Mouse (Mus musculus) heart, embryonic 16.5 days (tissue): ENCODE results near the gene Usp40. TPM values are rescaled to one million over a fixed set of nuclear protein-coding genes. Genes with fewer than 3 reads are reported as not detected.

Experiments used
- ATAC-seq: fragments of 200-750 bp; cut with Nextera tagmentation; replicated peaks from 2 replicates; pipeline ENCODE4 v1.8.0; 2017; ENCODE audit warnings: moderate number of reproducible peaks; ENCODE audit not compliant: insufficient read depth, low FRiP score; ENCODE audit errors: extremely low read depth
- H3K27ac ChIP-seq: fragments of 300-500 bp; sonication (generic); 2 replicates; pipeline ENCODE4 v1.5.1; 2014; ENCODE audit warnings: mild to moderate bottlenecking, low read length, control low read depth, moderate library complexity
- H3K27me3 ChIP-seq: fragments of 300-500 bp; sonication (generic); 2 replicates; pipeline ENCODE4 v1.6.1; 2014; ENCODE audit warnings: low read length, mixed read lengths; ENCODE audit not compliant: control insufficient read depth, insufficient read depth
- H3K36me3 ChIP-seq: fragments of 300-500 bp; sonication (generic); 2 replicates; pipeline ENCODE4 v1.6.1; 2014; ENCODE audit not compliant: control insufficient read depth, insufficient read depth
- H3K4me1 ChIP-seq: fragments of 300-500 bp; sonication (generic); 2 replicates; pipeline ENCODE4 v1.6.1; 2014; ENCODE audit warnings: low read length, mixed read lengths; ENCODE audit not compliant: control insufficient read depth, insufficient read depth
- H3K4me2 ChIP-seq: fragments of 300-500 bp; sonication (generic); 2 replicates; pipeline ENCODE4 v1.6.1; 2014; ENCODE audit warnings: low read depth, mild to moderate bottlenecking, control low read depth, low read length
- H3K4me3 ChIP-seq: fragments of 300-500 bp; sonication (generic); 2 replicates; pipeline ENCODE4 v1.5.1; 2014; ENCODE audit warnings: mild to moderate bottlenecking, control low read depth, low read length
- H3K9ac ChIP-seq: fragments of 300-500 bp; sonication (generic); 2 replicates; pipeline ENCODE4 v1.6.1; 2014; ENCODE audit warnings: low read length, control low read depth
- H3K9me3 ChIP-seq: fragments of 300-500 bp; sonication (generic); replicated peaks from 2 replicates; pipeline ENCODE4 v1.6.1; 2016; ENCODE audit warnings: low read length; ENCODE audit not compliant: control insufficient read depth
- WGBS: fragments of 180-500 bp; shearing (Covaris S2); extraction: QIAGEN DNeasy Blood & Tissue Kit; methylation state at CpG from one replicate; pipeline ENCODE4 v1.1.7; 2014; 5-methylcytosine and 5-hydroxymethylcytosine counted together
- polyA plus RNA-seq: library from polyadenylated mRNA; unstranded; fragments of >200 nt; fragmentation: Nextera tagmentation; extraction: Ambion mirVana; gene quantifications from 2 replicates; pipeline ENCODE4 v1.2.1, GENCODE M21; 2015

Gene Usp40
- polyA plus RNA-seq, 1 experiment from 2014 or later, result 26.9 TPM

DNA sequence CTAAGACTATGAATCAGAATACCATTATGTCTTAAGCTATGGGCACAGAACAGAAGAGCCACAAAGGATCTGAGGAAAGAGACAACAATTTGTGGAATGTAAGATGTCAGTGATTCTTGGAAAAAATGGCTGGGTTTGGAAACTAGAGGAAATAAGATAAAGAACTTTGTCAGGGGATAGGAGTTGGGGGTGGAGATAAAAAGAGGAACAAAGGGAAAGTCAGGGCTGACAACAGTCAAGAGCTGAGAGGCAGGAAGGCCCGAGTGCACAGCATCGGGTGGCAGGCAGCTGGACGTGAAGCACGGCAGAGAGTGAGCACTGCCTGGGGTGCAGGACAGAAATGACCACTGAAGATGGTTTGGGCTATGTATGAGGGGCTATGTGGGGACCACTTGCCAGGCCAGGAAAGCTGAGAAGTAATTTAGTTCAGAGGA lies 48.3 kb downstream of the Usp40 start:
- no peak overlapping the region for H3K9ac ChIP-seq
- no peaks in the 10 kb centered on the region for H3K27me3 ChIP-seq
- no peak for ATAC-seq
- no peak overlapping the region for H3K27ac ChIP-seq
- H3K4me1 ChIP-seq, result no peaks in the 10 kb centered on the region; the same call in 1 of the 2 replicates
- H3K4me2 ChIP-seq, result no peak overlapping the region
- no peaks in the 10 kb centered on the region for H3K9me3 ChIP-seq
- no peak overlapping the region for H3K4me3 ChIP-seq
- WGBS, result 18% methylated on average over 4 of the region's 4 CpGs
- H3K36me3 ChIP-seq, result peaks cover 47% of the 10 kb centered on the region

DNA sequence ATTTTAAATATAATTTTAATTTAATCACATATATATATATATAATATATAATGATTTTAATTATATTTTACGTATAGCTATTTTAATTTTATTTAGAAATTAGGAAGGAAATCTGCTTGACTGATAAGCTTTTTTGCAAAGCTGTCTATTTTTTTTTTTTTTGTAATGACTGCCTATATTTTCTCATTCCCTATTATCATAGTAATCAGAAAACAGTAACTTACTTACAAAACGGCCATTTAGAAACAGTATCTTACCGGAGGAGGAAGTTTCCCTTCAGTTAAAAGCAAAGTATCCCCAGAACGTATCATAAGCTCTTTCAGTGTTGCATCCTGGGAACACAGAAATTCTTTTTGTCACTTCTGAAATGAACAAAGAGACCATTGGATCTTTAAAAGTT lies 48.8 kb downstream of the Usp40 start:
- H3K4me1 ChIP-seq, result no peaks in the 10 kb centered on the region; the same call in 1 of the 2 replicates
- 69% methylated on average over 4 of the region's 4 CpGs for WGBS
- no peaks in the 10 kb centered on the region for H3K27me3 ChIP-seq
- H3K9me3 ChIP-seq, result no peaks in the 10 kb centered on the region
- no peak overlapping the region for H3K9ac ChIP-seq
- H3K27ac ChIP-seq, result no peak overlapping the region
- no peak for ATAC-seq
- peaks cover 45% of the 10 kb centered on the region for H3K36me3 ChIP-seq
- no peak overlapping the region for H3K4me3 ChIP-seq
- H3K4me2 ChIP-seq, result no peak overlapping the region

DNA sequence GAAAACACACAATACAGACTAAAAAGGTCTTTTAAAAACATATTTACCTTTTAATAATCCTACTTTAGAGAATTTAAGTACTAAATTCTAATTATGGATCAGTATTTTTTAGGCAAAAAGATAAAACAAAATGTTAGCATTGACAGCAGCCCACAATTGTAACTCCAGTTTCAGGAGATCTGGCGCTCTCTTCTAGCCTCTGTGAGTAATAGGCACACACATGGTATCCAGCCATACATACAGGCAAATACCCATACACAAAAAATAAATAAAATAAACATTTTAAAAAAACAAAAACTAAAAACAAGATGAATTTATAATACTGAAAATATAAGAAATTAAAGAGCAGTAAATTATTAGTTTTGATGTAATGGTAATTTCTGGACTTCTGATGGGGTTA lies 49.4 kb downstream of the Usp40 start:
- 96% methylated on average over 1 of the region's 1 CpGs for WGBS
- H3K4me1 ChIP-seq, result no peaks in the 10 kb centered on the region; the same call in 1 of the 2 replicates
- no peak overlapping the region for H3K27ac ChIP-seq
- peaks cover 39% of the 10 kb centered on the region for H3K36me3 ChIP-seq
- H3K4me2 ChIP-seq, result no peak overlapping the region
- H3K9me3 ChIP-seq, result no peaks in the 10 kb centered on the region
- H3K27me3 ChIP-seq, result no peaks in the 10 kb centered on the region
- no peak for ATAC-seq
- H3K9ac ChIP-seq, result no peak overlapping the region
- no peak overlapping the region for H3K4me3 ChIP-seq

DNA sequence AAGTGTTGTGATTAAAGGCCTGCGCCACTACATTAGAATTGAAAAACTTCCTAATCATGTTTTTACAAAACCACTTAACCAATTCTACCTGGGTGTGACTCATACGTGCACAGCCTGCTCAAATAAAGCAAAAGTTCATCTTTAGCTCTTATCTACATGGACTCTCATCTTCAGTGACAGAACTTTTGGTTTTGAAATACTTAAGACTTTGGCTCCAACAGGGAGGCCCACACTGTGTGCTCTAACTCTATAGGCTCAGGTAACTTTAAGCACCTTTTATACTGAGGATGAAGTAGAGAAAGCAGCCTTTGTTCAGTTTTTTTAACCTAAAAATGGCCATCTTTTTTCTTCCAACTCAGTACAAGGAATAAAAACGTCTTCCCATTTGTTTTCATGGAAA lies 55.3 kb downstream of the Usp40 start:
- no peak overlapping the region for H3K4me2 ChIP-seq
- H3K27ac ChIP-seq, result no peak overlapping the region
- H3K4me3 ChIP-seq, result no peak overlapping the region
- H3K27me3 ChIP-seq, result no peaks in the 10 kb centered on the region
- peaks cover 68% of the 10 kb centered on the region for H3K36me3 ChIP-seq
- H3K4me1 ChIP-seq, result peaks cover 3% of the 10 kb centered on the region; the same call in 1 of the 2 replicates
- H3K9ac ChIP-seq, result no peak overlapping the region
- 82% methylated on average over 3 of the region's 3 CpGs for WGBS
- ATAC-seq, result no peak
- no peaks in the 10 kb centered on the region for H3K9me3 ChIP-seq

DNA sequence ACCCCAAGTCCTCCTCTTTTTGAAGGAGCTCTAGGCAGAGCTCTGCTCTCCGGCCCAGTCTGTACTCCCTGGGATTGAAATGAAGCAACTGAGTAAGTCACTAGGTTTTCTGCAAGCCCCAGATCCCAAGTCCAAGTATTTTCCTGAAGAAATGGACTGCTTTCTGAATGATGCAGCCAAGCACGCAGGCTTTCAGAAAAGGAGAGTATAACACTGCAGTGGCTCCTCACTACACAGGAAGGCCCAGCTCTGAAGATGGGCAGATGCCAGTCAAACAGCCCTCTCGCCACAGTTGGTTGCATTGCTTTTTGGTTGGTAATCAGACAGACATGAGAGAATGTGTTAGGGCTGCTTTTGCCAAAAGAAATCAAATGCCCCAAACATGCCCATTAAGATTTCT lies 56.7 kb downstream of the Usp40 start:
- peaks cover 60% of the 10 kb centered on the region for H3K36me3 ChIP-seq
- no peaks in the 10 kb centered on the region for H3K27me3 ChIP-seq
- no peaks in the 10 kb centered on the region for H3K9me3 ChIP-seq
- ATAC-seq, result no peak
- no peak overlapping the region for H3K9ac ChIP-seq
- WGBS, result 88% methylated on average over 3 of the region's 3 CpGs
- H3K4me1 ChIP-seq, result peaks cover 13% of the 10 kb centered on the region
- no peak overlapping the region for H3K4me2 ChIP-seq
- no peak overlapping the region for H3K4me3 ChIP-seq
- no peak overlapping the region for H3K27ac ChIP-seq

DNA sequence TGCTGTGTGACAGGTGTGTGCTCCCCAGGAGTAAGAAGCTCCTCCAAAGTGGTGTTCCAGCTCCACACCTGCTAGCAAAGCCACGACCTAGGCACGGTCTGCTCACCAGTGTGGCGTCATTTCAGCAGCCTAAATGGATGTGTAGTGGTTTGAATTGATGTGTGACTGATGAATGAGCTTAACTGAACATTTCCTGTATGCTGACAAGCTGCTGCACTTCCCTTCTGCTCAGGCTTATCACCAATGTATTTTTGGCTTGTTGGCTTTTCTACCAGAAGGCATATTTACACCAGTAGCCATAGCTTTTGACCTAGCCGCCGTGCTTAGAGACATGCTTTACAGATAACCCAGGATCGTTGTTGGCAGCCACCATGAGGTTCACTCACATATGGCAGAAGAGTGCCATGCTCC lies 60.7 kb downstream of the Usp40 start:
- H3K9me3 ChIP-seq, result no peaks in the 10 kb centered on the region
- peaks cover 62% of the 10 kb centered on the region for H3K36me3 ChIP-seq
- no peak overlapping the region for H3K4me3 ChIP-seq
- no peak overlapping the region for H3K9ac ChIP-seq
- peaks cover 13% of the 10 kb centered on the region for H3K4me1 ChIP-seq
- peak overlapping the region; percentile 50 for H3K27ac ChIP-seq
- no peak overlapping the region for H3K4me2 ChIP-seq
- no peaks in the 10 kb centered on the region for H3K27me3 ChIP-seq
- ATAC-seq, result peak; percentile 61
- WGBS, result 26% methylated on average over 6 of the region's 6 CpGs

DNA sequence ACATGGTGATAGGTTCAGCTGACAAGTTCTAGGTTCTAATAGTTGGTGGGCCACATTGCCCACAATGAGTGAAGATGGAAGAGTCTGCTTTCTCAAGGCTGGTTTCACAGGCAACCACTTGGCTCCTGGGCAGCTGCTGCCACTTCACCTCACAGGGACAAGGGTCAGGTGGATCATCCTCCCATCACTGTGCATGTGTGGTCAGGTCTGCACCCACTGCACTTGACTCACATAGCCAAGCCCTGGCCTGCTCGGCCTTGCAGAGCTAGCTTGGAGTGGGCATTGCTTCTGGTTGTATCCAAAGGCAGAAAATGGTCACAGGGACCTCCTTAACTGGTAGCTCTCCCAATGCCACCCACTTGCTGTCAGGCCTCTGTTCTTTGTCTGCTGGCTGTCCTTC lies 66.6 kb downstream of the Usp40 start:
- Histone ChIP-seq H3K9me3 (no peaks in the 10 kb centered on the region), H3K27ac (no peak overlapping the region), H3K4me3 (no peak overlapping the region), H3K9ac (no peak overlapping the region), H3K36me3 (peaks cover 75% of the 10 kb centered on the region), H3K4me2 (no peak overlapping the region), H3K27me3 (no peaks in the 10 kb centered on the region), H3K4me1 (no peaks in the 10 kb centered on the region)
- no peak for ATAC-seq
- WGBS, result 83% methylated on average over 1 of the region's 1 CpGs

DNA sequence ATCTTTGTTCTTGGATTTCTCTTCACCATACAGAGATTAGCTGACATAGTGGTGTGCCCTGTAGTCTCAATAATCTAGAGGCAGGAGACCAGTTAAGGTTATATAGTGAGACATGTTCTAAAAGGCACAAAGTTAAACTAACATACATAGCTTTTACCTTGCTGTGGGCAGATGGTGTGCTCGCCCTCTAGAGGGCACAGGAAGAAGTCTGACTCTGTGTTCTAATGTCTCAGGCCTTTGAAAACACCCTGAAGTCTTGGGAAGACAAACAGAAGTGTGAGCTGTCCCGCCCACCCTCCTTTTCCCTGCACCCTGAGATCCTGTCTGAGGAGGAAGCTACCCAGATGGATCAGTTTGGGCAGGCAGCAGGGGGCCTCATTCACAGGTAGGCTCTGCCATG lies 71.8 kb downstream of the Usp40 start:
- Histone ChIP-seq H3K36me3 (peaks cover 54% of the 10 kb centered on the region), H3K27me3 (no peaks in the 10 kb centered on the region), H3K9me3 (no peaks in the 10 kb centered on the region), H3K4me1 (peaks cover 3% of the 10 kb centered on the region; the same call in 1 of the 2 replicates), H3K9ac (no peak overlapping the region), H3K27ac (no peak overlapping the region), H3K4me3 (no peak overlapping the region), H3K4me2 (no peak overlapping the region)
- ATAC-seq, result no peak
- WGBS, result 43% methylated on average over 2 of the region's 2 CpGs

DNA sequence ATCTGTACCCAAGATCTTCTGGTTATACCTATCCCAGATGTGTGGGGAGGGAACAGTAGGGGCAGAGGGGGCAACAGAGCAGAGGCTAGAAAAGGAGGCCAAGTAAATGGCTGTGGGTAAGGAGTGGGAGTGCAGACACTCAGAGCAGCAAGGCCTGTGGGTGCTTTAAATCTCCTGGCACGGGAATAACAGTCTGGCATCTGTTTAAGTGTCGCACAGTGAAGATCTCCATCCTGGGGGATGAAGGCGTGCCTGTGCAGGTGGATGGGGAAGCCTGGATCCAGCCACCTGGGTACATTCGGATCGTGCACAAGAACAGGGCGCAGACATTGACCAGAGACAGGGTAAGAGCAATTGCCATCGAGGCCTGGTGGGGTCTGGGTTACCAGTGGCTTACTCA lies 72.3 kb downstream of the Usp40 start:
- Histone ChIP-seq H3K4me1 (peaks cover 3% of the 10 kb centered on the region; the same call in 1 of the 2 replicates), H3K4me3 (no peak overlapping the region), H3K9me3 (no peaks in the 10 kb centered on the region), H3K27ac (no peak overlapping the region), H3K36me3 (peaks cover 49% of the 10 kb centered on the region), H3K27me3 (no peaks in the 10 kb centered on the region), H3K9ac (no peak overlapping the region), H3K4me2 (no peak overlapping the region)
- no peak for ATAC-seq
- 87% methylated on average over 7 of the region's 7 CpGs for WGBS
